Mouse (Mus musculus): ENCODE measurements at regions not wholly inside any gene's neighbourhood (a gene's known extent, or its start where the extent isn't known, plus 50 kb on each side); places are given as distances from the start of the nearest gene placed in this dataset.

GRCm38 (mm10) chrX:52668679-52669078, 54.9 kb upstream of the Gpc3 start:
- Histone ChIP-seq H3K27ac (ENCODE audit: low read depth, low read length) (no peak overlapping the region), H3K27me3 (ENCODE audit: insufficient read depth, low read length) (no peaks in the 10 kb centered on the region), H3K4me1 (ENCODE audit: insufficient read depth, low read length) (no peaks in the 10 kb centered on the region), H3K36me3 (ENCODE audit: insufficient read depth, low read length) (no peaks in the 10 kb centered on the region), H3K4me3 (ENCODE audit: low read depth, low read length) (no peak overlapping the region), H3K4me2 (ENCODE audit: low read depth, low read length, poor library complexity, severe bottlenecking) (no peak overlapping the region), H3K9me3 (ENCODE audit: low read length) (no peaks in the 10 kb centered on the region), H3K9ac (replicated peaks; ENCODE audit: low read length, poor library complexity, severe bottlenecking) (no peak overlapping the region)
- WGBS: 51% methylated on average over 5 of the region's 5 CpGs
- no peak for ATAC-seq (ENCODE audit: low FRiP score)
- no peak for TF ChIP-seq CTCF (IDR thresholded peaks at IDR 0.05)
- no peak for DNase-seq (ENCODE audit: low spot score)

DNA sequence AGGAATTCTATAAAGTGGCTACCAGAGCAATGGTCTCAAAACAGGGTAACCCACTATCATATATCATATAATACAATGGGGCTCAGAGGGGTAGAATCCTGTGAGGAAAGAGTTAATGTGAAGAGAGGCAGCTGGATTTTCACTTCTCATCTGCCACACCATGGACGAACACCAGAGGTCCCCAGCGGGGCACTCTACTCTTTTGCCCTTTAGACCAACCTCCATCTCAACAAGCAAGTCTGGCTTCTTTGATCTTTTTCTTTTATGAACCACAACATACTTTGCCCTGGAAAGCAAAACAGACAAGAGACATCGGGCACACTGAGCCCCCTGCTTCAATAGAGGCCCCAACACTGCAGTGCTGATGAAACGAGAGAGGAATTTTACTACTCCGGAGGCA, 65.3 kb upstream of the Gpc3 start:
- DNase-seq (ENCODE audit: low spot score): no peak
- H3K4me3 ChIP-seq (ENCODE audit: low read depth, low read length): no peak overlapping the region
- peak; percentile 38 for TF ChIP-seq CTCF (IDR thresholded peaks at IDR 0.05)
- no peak overlapping the region for H3K9ac ChIP-seq (replicated peaks; ENCODE audit: low read length, poor library complexity, severe bottlenecking)
- ATAC-seq (ENCODE audit: low FRiP score): no peak
- H3K4me2 ChIP-seq (ENCODE audit: low read depth, low read length, poor library complexity, severe bottlenecking): no peak overlapping the region
- H3K4me1 ChIP-seq (ENCODE audit: insufficient read depth, low read length): no peaks in the 10 kb centered on the region
- no peaks in the 10 kb centered on the region for H3K9me3 ChIP-seq (ENCODE audit: low read length)
- no peaks in the 10 kb centered on the region for H3K27me3 ChIP-seq (ENCODE audit: insufficient read depth, low read length)
- H3K36me3 ChIP-seq (ENCODE audit: insufficient read depth, low read length): no peaks in the 10 kb centered on the region
- WGBS: 21% methylated on average over 5 of the region's 5 CpGs
- no peak overlapping the region for H3K27ac ChIP-seq (ENCODE audit: low read depth, low read length)

GRCm38 (mm10) chrX:52694392-52694791, 80.6 kb upstream of the Gpc3 start:
- DNase-seq (ENCODE audit: low spot score): peak; percentile 10
- 48% methylated on average over 2 of the region's 2 CpGs for WGBS
- Histone ChIP-seq H3K4me3 (ENCODE audit: low read depth, low read length) (no peak overlapping the region), H3K4me2 (ENCODE audit: low read depth, low read length, poor library complexity, severe bottlenecking) (no peak overlapping the region), H3K36me3 (ENCODE audit: insufficient read depth, low read length) (no peaks in the 10 kb centered on the region), H3K9ac (replicated peaks; ENCODE audit: low read length, poor library complexity, severe bottlenecking) (no peak overlapping the region), H3K27ac (ENCODE audit: low read depth, low read length) (no peak overlapping the region), H3K9me3 (ENCODE audit: low read length) (no peaks in the 10 kb centered on the region), H3K27me3 (ENCODE audit: insufficient read depth, low read length) (no peaks in the 10 kb centered on the region), H3K4me1 (ENCODE audit: insufficient read depth, low read length) (no peaks in the 10 kb centered on the region)
- no peak for ATAC-seq (ENCODE audit: low FRiP score)
- peak; percentile 61 for TF ChIP-seq CTCF (IDR thresholded peaks at IDR 0.05)

DNA sequence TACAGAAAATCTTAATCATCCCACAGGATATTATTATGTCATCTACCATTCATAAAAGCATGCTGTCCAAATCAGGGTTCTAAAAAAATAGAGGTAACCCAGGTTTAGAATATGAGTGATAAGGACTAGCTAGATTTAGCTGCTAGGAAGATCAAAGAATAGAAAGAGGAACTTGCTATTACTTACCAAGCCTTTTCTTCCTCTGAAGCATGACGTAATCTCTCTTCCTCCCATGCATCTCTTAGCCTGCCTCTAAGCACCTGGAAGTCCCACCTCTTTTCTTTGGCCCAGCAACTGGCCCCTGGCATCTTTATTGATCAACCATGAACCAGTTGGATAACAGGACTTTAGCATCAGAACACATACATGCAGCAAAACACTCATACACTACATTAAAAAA, 85.9 kb upstream of the Gpc3 start:
- 88% methylated on average over 1 of the region's 1 CpGs for WGBS
- Histone ChIP-seq H3K4me1 (ENCODE audit: insufficient read depth, low read length) (no peaks in the 10 kb centered on the region), H3K9ac (replicated peaks; ENCODE audit: low read length, poor library complexity, severe bottlenecking) (no peak overlapping the region), H3K36me3 (ENCODE audit: insufficient read depth, low read length) (no peaks in the 10 kb centered on the region), H3K4me3 (ENCODE audit: low read depth, low read length) (no peak overlapping the region), H3K27ac (ENCODE audit: low read depth, low read length) (no peak overlapping the region), H3K9me3 (ENCODE audit: low read length) (no peaks in the 10 kb centered on the region), H3K27me3 (ENCODE audit: insufficient read depth, low read length) (no peaks in the 10 kb centered on the region), H3K4me2 (ENCODE audit: low read depth, low read length, poor library complexity, severe bottlenecking) (no peak overlapping the region)
- ATAC-seq (ENCODE audit: low FRiP score) (no peak), DNase-seq (ENCODE audit: low spot score) (no peak)
- TF ChIP-seq CTCF (IDR thresholded peaks at IDR 0.05): no peak

- TF ChIP-seq CTCF (IDR thresholded peaks at IDR 0.05): peak; percentile 75
These were observed 73.5 kb upstream of the Ccdc160 start for GRCm38 (mm10) chrX:52717495-52717894.

GRCm38 (mm10) chrX:52738116-52738515, 52.9 kb upstream of the Ccdc160 start:
- Histone ChIP-seq H3K9ac (replicated peaks; ENCODE audit: low read length, poor library complexity, severe bottlenecking) (no peak overlapping the region), H3K9me3 (ENCODE audit: low read length) (no peaks in the 10 kb centered on the region), H3K36me3 (ENCODE audit: insufficient read depth, low read length) (no peaks in the 10 kb centered on the region), H3K4me2 (ENCODE audit: low read depth, low read length, poor library complexity, severe bottlenecking) (no peak overlapping the region), H3K27me3 (ENCODE audit: insufficient read depth, low read length) (no peaks in the 10 kb centered on the region), H3K4me3 (ENCODE audit: low read depth, low read length) (no peak overlapping the region), H3K4me1 (ENCODE audit: insufficient read depth, low read length) (no peaks in the 10 kb centered on the region), H3K27ac (ENCODE audit: low read depth, low read length) (no peak overlapping the region)
- TF ChIP-seq CTCF (IDR thresholded peaks at IDR 0.05): no peak
- 80% methylated on average over 3 of the region's 3 CpGs for WGBS
- ATAC-seq (ENCODE audit: low FRiP score) (no peak), DNase-seq (ENCODE audit: low spot score) (no peak)

More at GRCm38 (mm10) chrX:52717495-52717894, 73.5 kb upstream of the Ccdc160 start:
- no peaks in the 10 kb centered on the region for H3K36me3 ChIP-seq (ENCODE audit: insufficient read depth, low read length)
- WGBS: 31% methylated on average over 3 of the region's 3 CpGs
- no peaks in the 10 kb centered on the region for H3K27me3 ChIP-seq (ENCODE audit: insufficient read depth, low read length)
- ATAC-seq (ENCODE audit: low FRiP score) (no peak), DNase-seq (ENCODE audit: low spot score) (peak; percentile 21)
- no peak overlapping the region for H3K9ac ChIP-seq (replicated peaks; ENCODE audit: low read length, poor library complexity, severe bottlenecking)
- no peaks in the 10 kb centered on the region for H3K4me1 ChIP-seq (ENCODE audit: insufficient read depth, low read length)
- no peak overlapping the region for H3K27ac ChIP-seq (ENCODE audit: low read depth, low read length)
- H3K4me2 ChIP-seq (ENCODE audit: low read depth, low read length, poor library complexity, severe bottlenecking): no peak overlapping the region
- H3K4me3 ChIP-seq (ENCODE audit: low read depth, low read length): no peak overlapping the region
- H3K9me3 ChIP-seq (ENCODE audit: low read length): no peaks in the 10 kb centered on the region
